Mouse (Mus musculus) liver, postnatal 0 days (tissue): ENCODE measurements around the gene Car5b.

Experiments used
- CTCF ChIP-seq: sonication (generic); IDR thresholded peaks from 2 replicates; pipeline ENCODE4 v1.5.1; 2016; ENCODE audit warnings: antibody characterized with exemption, low read depth
- EP300 ChIP-seq: IDR thresholded peaks from 2 replicates; pipeline ENCODE4 v1.6.1; 2016; ENCODE audit warnings: antibody characterized with exemption, low read depth, mild to moderate bottlenecking

- TF ChIP-seq EP300 (no peak), CTCF (no peak)
Observed at GRCm38 (mm10) chrX:164042069-164042468, 14.3 kb upstream of the Car5b start.
